Mouse (Mus musculus) monocyte, adult 5-6 weeks (primary cell): ENCODE results near the gene Dip2b. TPM values are rescaled to one million over a fixed set of nuclear protein-coding genes. Genes with fewer than 3 reads are reported as not detected.

Source experiments
- ATAC-seq: fragments of 153-309, 156-312 bp; replicated peaks from 2 replicates; pipeline ENCODE4 v1.8.0; 2017; ENCODE audit warnings: mild to moderate bottlenecking; ENCODE audit not compliant: low TSS enrichment, insufficient number of reproducible peaks, severe bottlenecking, poor library complexity, low FRiP score
- total RNA-seq: library from RNA; stranded (forward); fragments of 200-1000, 200-491, 200-594 nt; gene quantifications from 3 replicates; pipeline ENCODE4 v1.2.3, GENCODE M21; 2017

Gene Dip2b
- total RNA-seq, 1 experiment from 2014 or later, result 12.8 TPM

GRCm38 (mm10) chr15:100156095-100156707, 117.7 kb downstream of the Dip2b start:
- ATAC-seq, result no peak

DNA sequence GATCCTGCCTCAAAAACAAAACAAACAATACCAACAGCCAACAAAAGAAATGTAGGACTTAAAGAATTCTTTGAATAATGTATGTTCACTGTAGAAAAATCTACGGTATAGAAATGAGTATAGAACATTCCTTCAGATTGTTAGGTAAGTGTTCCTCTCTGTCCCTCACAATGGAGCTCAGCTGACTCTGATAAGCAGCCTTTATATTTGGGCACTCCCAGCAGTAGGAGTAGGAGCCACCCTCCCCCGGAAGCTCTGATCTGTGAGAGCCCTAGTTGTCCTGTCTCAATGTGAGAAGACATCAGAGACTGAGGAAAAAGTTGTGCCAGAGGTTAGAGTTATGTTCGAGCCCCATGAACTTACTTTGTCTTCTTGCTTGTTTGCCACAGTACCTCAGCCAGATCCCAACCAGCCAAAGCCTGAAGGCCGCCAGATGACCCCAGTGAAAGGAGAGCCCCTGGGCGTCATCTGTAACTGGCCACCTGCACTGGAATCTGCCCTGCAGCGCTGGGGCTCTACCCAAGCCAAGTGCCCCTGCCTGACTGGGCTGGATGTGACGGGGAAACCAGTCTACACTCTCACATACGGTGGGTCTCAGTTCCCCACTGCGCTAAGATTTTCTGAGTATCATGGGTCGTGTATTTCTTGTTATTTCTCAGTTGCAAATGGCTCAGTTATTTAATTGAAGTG, 118.5 kb downstream of the Dip2b start:
- no peak for ATAC-seq

DNA sequence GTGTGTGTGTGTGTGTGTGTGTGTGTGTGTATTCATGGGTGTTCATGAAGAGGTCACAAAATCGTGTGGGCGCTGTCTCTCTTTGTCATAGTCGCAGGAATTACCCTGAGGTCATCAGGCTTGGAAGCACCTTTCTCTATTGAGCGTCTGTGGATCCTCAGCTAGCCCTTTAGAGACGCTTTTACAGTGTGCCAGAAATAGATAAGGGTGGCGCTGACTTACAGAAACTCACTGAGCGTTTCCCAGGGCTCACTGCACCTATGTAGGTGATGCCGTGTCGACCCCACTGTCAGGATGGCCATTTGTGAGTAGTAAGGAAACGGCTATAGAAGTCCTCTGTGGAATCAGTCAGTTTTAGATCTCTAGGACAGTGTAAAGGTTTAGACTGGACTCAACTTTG, 120.5 kb downstream of the Dip2b start:
- ATAC-seq, result no peak

GRCm38 (mm10) chr15:100161747-100162280, 123.3 kb downstream of the Dip2b start:
- no peak for ATAC-seq

- ATAC-seq, result no peak
These were observed 125.1 kb downstream of the Dip2b start for GRCm38 (mm10) chr15:100163381-100164051.

- ATAC-seq, result no peak
These were observed 128.0 kb downstream of the Dip2b start for GRCm38 (mm10) chr15:100166464-100166863.

GRCm38 (mm10) chr15:100167791-100168190, 129.3 kb downstream of the Dip2b start:
- no peak for ATAC-seq

- ATAC-seq, result no peak
These were observed 129.7 kb downstream of the Dip2b start for GRCm38 (mm10) chr15:100168191-100168606.

- no peak for ATAC-seq
These were observed 136.7 kb downstream of the Dip2b start for GRCm38 (mm10) chr15:100175176-100175575.

GRCm38 (mm10) chr15:100177167-100177566, 138.7 kb downstream of the Dip2b start:
- ATAC-seq, result no peak

- ATAC-seq, result no peak
These were observed 139.1 kb downstream of the Dip2b start for GRCm38 (mm10) chr15:100177575-100177974.

DNA sequence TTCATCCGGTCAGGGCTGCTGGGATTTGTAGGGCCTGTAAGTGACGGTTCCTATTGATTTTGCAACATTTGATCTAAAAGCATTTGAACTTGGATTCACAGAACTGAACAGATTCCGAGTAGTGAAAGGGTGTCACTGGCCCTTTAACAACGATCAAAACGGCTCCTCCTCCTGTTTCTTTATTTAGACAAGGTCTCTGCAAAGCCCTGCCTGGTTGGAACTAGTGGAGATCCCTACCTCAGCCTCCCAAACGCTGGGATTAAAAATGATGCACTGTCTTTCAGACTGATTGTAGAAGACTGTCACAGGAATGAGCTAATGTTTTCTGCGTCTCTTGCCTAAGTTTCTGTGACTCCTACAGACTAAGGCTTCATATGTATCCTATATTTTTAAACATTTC, 140.0 kb downstream of the Dip2b start:
- no peak for ATAC-seq

DNA sequence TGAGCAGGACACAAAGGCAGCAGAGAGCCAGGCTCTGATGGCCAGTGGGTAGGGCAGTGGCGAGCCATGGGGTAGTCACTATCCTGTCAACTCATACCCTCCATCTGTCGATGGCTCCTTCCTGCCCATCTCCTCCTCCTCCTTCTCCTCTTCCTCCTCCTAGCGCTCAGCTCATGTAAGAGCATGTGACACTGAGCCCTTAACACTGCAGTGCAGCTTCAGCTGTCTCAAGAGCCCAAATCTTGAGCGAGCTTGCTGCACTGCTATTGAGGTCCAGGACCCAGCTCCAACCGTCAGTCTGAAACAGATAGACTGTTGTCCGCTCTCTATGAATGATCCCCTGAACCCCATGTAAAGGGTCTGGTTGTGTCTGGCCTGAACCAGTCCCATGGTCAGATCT, 141.2 kb downstream of the Dip2b start:
- ATAC-seq, result no peak

- ATAC-seq, result no peak
These were observed 141.8 kb downstream of the Dip2b start for GRCm38 (mm10) chr15:100180221-100180620.

- ATAC-seq, result no peak
These were observed 143.4 kb downstream of the Dip2b start for GRCm38 (mm10) chr15:100181841-100182240.

- no peak for ATAC-seq
These were observed 144.2 kb downstream of the Dip2b start for GRCm38 (mm10) chr15:100182526-100183280.

GRCm38 (mm10) chr15:100183510-100183909, 145.0 kb downstream of the Dip2b start:
- no peak for ATAC-seq

DNA sequence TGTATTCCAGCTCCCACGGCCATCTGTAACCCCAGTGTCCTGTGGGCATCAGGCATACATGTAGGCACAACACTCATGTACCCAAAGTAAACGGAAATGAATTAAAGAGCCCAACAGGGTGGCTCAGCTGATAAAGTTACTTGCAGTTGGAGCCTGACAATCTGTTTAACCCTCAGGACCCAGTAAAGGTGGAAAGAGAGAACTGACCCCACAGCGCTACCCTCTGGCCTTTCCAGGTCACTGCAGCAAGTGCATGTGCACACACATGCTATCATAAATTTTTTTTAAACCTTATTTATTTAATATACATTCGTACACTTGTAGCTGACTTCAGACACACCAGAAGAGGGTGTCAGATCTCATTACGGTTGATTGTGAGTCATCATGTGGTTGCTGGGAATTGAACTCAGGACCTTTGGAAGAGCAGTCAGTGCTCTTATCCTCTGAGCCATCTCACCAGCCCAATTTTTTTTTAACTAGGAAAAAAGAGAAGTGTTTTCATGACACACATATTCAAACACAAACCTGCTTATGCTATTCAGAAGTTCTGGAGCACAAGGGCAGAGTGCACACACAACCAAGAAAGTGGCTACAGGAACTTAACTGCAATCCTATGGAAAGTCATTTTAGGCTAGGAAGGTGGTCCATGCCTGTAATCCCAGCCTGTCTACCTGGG, 146.5 kb downstream of the Dip2b start:
- ATAC-seq, result no peak

- no peak for ATAC-seq
These were observed 147.8 kb downstream of the Dip2b start for GRCm38 (mm10) chr15:100186234-100186633.
